ENCODE assay signal across 32 mouse cellular contexts in the genomic region with DNA sequence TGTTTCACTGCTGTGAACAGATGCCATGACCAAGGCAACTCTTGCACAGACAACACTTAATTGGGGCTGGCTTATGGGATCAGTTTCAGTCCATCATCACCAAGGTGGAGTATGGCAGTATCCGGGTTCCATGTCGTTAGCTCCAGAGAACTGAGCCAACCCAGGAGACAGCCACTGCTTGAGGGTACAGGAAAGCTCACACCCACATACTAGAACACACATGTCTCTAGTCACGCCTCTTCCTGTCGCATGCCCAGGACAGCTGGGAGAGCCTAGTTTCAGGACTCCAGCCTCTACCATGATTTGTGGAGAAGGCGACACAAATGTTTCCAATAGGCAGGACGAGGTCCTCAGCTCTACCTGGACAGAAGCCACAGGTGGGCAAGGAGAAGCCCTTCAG. TPM values are rescaled to one million over a fixed set of nuclear protein-coding genes. Genes with fewer than 3 reads are reported as not detected.
DNase-seq lines count a peak whose midpoint lies in the region; ATAC-seq and TF ChIP-seq lines count a peak whose summit lies in the region.
"Had no signal": no experiment of that assay in that cellular context is flagged by ENCODE, and none has a peak within 500 bp of the region (broad histone marks: within the 10 kb centered on the region; RNA-seq: fewer than 3 reads in every experiment).

No protein-coding gene starts in this region.

- DNase-seq in thymus, postnatal 0 days (ENCODE audit: low spot score) = peak; percentile 35
- DNase-seq in thymus, postnatal 25 days = no peak
- no peak for DNase-seq in adrenal gland, postnatal 36 days
- no peak for DNase-seq in forebrain, embryonic 14.5 days (ENCODE audit: low spot score)
- DNase-seq: adrenal gland, adult 2 months; B cell, adult 2 months; cerebellum, adult 2 months; cerebellum, postnatal 25 days; gastrocnemius, postnatal 14 days; heart, postnatal 36 days; kidney, adult 11 months; kidney, postnatal 25 days; layer of hippocampus, postnatal 36 days; left cerebral cortex, postnatal 4 days; lung, embryonic 14.5 days; lung, postnatal 14 days; right cerebral cortex, adult 18-20 months; thymus, adult 18-20 months had no signal

- WGBS in forebrain, embryonic 13.5 days = 92% methylated on average over 6 of the region's 6 CpGs
- WGBS in forebrain, embryonic 14.5 days = 85% methylated on average over 6 of the region's 6 CpGs

- peaks cover 58% of the 10 kb centered on the region for H3K4me1 ChIP-seq in E14TG2a.4 (replicated peaks; ENCODE audit: low read depth, low read length)
- H3K4me1 ChIP-seq in embryonic fibroblast, embryonic 13.5 days (ENCODE audit: control insufficient read depth, insufficient read depth, low read length) = peaks cover 19% of the 10 kb centered on the region
- H3K4me1 ChIP-seq in forebrain, embryonic 13.5 days = peaks cover 5% of the 10 kb centered on the region; the same call in 1 of the 2 replicates
- H3K4me1 ChIP-seq in forebrain, embryonic 14.5 days (ENCODE audit: control insufficient read depth, insufficient read depth, low read length) = no peaks in the 10 kb centered on the region
- H3K4me1 ChIP-seq: liver, embryonic 15.5 days had no signal

- peak overlapping the region; percentile 95; the same call in 1 of the 2 replicates for H3K27ac ChIP-seq in embryonic fibroblast, embryonic 13.5 days (ENCODE audit: insufficient read depth, low read length)
- H3K27ac ChIP-seq in forebrain, embryonic 13.5 days = no peak overlapping the region
- H3K27ac ChIP-seq in forebrain, embryonic 14.5 days (ENCODE audit: low read depth, low read length) = no peak overlapping the region
- H3K27ac ChIP-seq: hindbrain, embryonic 12.5 days; layer of hippocampus, adult 2 months; liver, embryonic 15.5 days; neural tube, embryonic 12.5 days; stomach, postnatal 0 days had no signal

- no peak overlapping the region for H3K4me2 ChIP-seq in forebrain, embryonic 13.5 days
- H3K4me2 ChIP-seq in forebrain, embryonic 14.5 days (ENCODE audit: low read length) = no peak overlapping the region
- H3K4me2 ChIP-seq: heart, embryonic 11.5 days; hindbrain, embryonic 12.5 days; kidney, embryonic 15.5 days; liver, embryonic 15.5 days; lung, embryonic 14.5 days; neural tube, embryonic 12.5 days had no signal

- H3K9ac ChIP-seq in forebrain, embryonic 13.5 days = no peak overlapping the region
- H3K9ac ChIP-seq in forebrain, embryonic 14.5 days (ENCODE audit: low read length) = no peak overlapping the region
- H3K9ac ChIP-seq: hindbrain, embryonic 12.5 days; kidney, embryonic 15.5 days; liver, embryonic 15.5 days; lung, embryonic 14.5 days; neural tube, embryonic 12.5 days had no signal

- H3K4me3 ChIP-seq in E14TG2a.4 (replicated peaks; ENCODE audit: low read length) = peak overlapping the region; percentile 46; the same call in 1 of the 2 replicates
- no peak overlapping the region for H3K4me3 ChIP-seq in embryonic fibroblast, embryonic 13.5 days (ENCODE audit: insufficient read depth, low read length)
- H3K4me3 ChIP-seq in forebrain, embryonic 13.5 days = no peak overlapping the region
- H3K4me3 ChIP-seq in forebrain, embryonic 14.5 days (ENCODE audit: low read depth, low read length) = no peak overlapping the region
- H3K4me3 ChIP-seq: erythroblast, embryonic 14.5 days; hindbrain, embryonic 12.5 days; kidney, embryonic 15.5 days; layer of hippocampus, adult 2 months; liver, embryonic 15.5 days; neural tube, embryonic 12.5 days had no signal

- H3K9me3 ChIP-seq in E14TG2a.4 (ENCODE audit: low read length) = no peaks in the 10 kb centered on the region
- no peaks in the 10 kb centered on the region for H3K9me3 ChIP-seq in forebrain, embryonic 13.5 days (replicated peaks)
- H3K9me3 ChIP-seq in forebrain, embryonic 14.5 days (replicated peaks; ENCODE audit: control insufficient read depth, low read length) = no peaks in the 10 kb centered on the region
- H3K9me3 ChIP-seq: hindbrain, embryonic 12.5 days; kidney, embryonic 15.5 days; liver, embryonic 15.5 days; neural tube, embryonic 12.5 days had no signal

- no peaks in the 10 kb centered on the region; the same call in 1 of the 2 replicates for H3K27me3 ChIP-seq in E14TG2a.4 (ENCODE audit: insufficient read depth, low read length)
- no peaks in the 10 kb centered on the region for H3K27me3 ChIP-seq in forebrain, embryonic 13.5 days
- 0 out of 2 replicates have a peak, but pooled peaks cover 4% of the 10 kb centered on the region for H3K27me3 ChIP-seq in forebrain, embryonic 14.5 days (replicated peaks; ENCODE audit: control insufficient read depth, insufficient read depth, low read length)
- H3K27me3 ChIP-seq: kidney, embryonic 15.5 days; neural tube, embryonic 12.5 days had no signal

- ATAC-seq in forebrain, embryonic 13.5 days = no peak
- no peak for ATAC-seq in forebrain, embryonic 14.5 days
- ATAC-seq: midbrain, embryonic 16.5 days had no signal

- H3K36me3 ChIP-seq in E14TG2a.4 (ENCODE audit: insufficient read depth, low read length) = no peaks in the 10 kb centered on the region
- H3K36me3 ChIP-seq in forebrain, embryonic 13.5 days (ENCODE audit: poor library complexity, severe bottlenecking) = no peaks in the 10 kb centered on the region
- H3K36me3 ChIP-seq in forebrain, embryonic 14.5 days (ENCODE audit: control insufficient read depth, insufficient read depth, low read length) = no peaks in the 10 kb centered on the region
- H3K36me3 ChIP-seq: hindbrain, embryonic 12.5 days; kidney, embryonic 15.5 days; liver, embryonic 15.5 days; neural tube, embryonic 12.5 days had no signal

- no peak for TF ChIP-seq CTCF in E14TG2a.4 (conservative IDR thresholded peaks at IDR 0.05; ENCODE audit: low read length)
- no peak for TF ChIP-seq CTCF in embryonic fibroblast, embryonic 13.5 days (IDR thresholded peaks at IDR 0.05; ENCODE audit: borderline replicate concordance, insufficient read depth, low read length)

- TF ChIP-seq POLR2A in embryonic fibroblast, embryonic 13.5 days (IDR thresholded peaks at IDR 0.05; ENCODE audit: low read depth, low read length) = no peak

RNA-seq across cellular contexts. Expression of a gene that starts 55.2 kb away (rescaled TPM):
- 415 and 436 TPM in 2 replicates for polyA plus RNA-seq in thymus, postnatal 0 days (2015; fragmentation: Nextera tagmentation; extraction: Ambion mirVana)
- 930 and 1,281 TPM in 2 replicates for polyA plus RNA-seq in embryonic fibroblast, embryonic 13.5 days (2011; ENCODE audit: insufficient read length, low read depth, missing spikeins)
- total RNA-seq in adrenal gland, postnatal 36 days (2021) = 10 to 100 TPM; 26.4 to 32.7 TPM
- polyA plus RNA-seq in forebrain, embryonic 13.5 days (2015; fragmentation: Nextera tagmentation; extraction: Ambion mirVana) = 0.31 and 0.98 TPM in 2 replicates
- polyA plus RNA-seq in forebrain, embryonic 14.5 days (2014; fragmentation: Nextera tagmentation; extraction: Ambion mirVana) = 3.6 and 5.0 TPM in 2 replicates
- total RNA-seq: granulocyte monocyte progenitor cell, adult 5-6 weeks had no signal
- polyA plus RNA-seq: erythroblast, embryonic 14.5 days; forebrain, embryonic 11.5 days; hindbrain, embryonic 12.5 days had no signal

Comparison
In these comparisons a context has a peak if more than half of its experiments do, and no peak if none do; other contexts are left out.
1. RNA of a gene that starts 55.2 kb away (polyA plus RNA-seq): 930 to 1,281 TPM in embryonic fibroblast, embryonic 13.5 days and 415 to 436 TPM in thymus, postnatal 0 days; 3.6 to 5.0 TPM in forebrain, embryonic 14.5 days and 0.31 to 0.98 TPM in forebrain, embryonic 13.5 days; every median in the first group is over 10 times any median in the second.